Mouse (Mus musculus): Measurements from ENCODE around the gene Lgalsl.

- no peak for TF ChIP-seq GATA1 (IDR thresholded peaks at IDR 0.05; ENCODE audit: borderline replicate concordance, low read length)
- TF ChIP-seq FLI1 (IDR thresholded peaks at IDR 0.05; ENCODE audit: low read length), result peak; percentile 65; the same call in 1 of the 2 replicates
Observed at GRCm38 (mm10) chr11:20780312-20780711, 50.5 kb downstream of the Lgalsl start.
